Mouse (Mus musculus) brain, embryonic 14.5 days (tissue): Measurements from ENCODE around the gene Gm27029.

ENCODE experiments used
- CTCF ChIP-seq: fragments of 200-500 bp; IDR thresholded peaks from 2 replicates; pipeline ENCODE4 v1.5.1; 2012; ENCODE audit warnings: inconsistent platforms, mild to moderate bottlenecking, moderate library complexity, borderline replicate concordance; ENCODE audit not compliant: insufficient read depth, insufficient read length; ENCODE audit errors: extremely low read depth
- POLR2A ChIP-seq: fragments of 200-500 bp; IDR thresholded peaks from 2 replicates; pipeline ENCODE4 v1.6.1; 2012; ENCODE audit warnings: mild to moderate bottlenecking, inconsistent platforms, borderline replicate concordance; ENCODE audit not compliant: poor library complexity, insufficient read depth, insufficient read length, severe bottlenecking; ENCODE audit errors: extremely low read depth

- TF ChIP-seq CTCF (no peak), POLR2A (no peak)
These were observed 49.7 kb upstream of the Gm27029 start for GRCm38 (mm10) chr11:101474298-101474697.
